Mouse (Mus musculus): ENCODE measurements around the gene Gm35315. TPM values are rescaled to one million over a fixed set of nuclear protein-coding genes. Genes with fewer than 3 reads are reported as not detected.

The Gm35315 gene
- polyA plus RNA-seq, 1 experiment from 2014 or later = 1.1 TPM

Other genes starting within 250 kb of the Gm35315 start
- 0.16 and 0.47 TPM in 2 replicates for gene Gm15446, start 171.0 kb downstream of the Gm35315 start, polyA plus RNA-seq (2015; fragmentation: Nextera tagmentation; extraction: Ambion mirVana)
- gene Zfp932, start 97.9 kb downstream of the Gm35315 start, polyA plus RNA-seq (2015; fragmentation: Nextera tagmentation; extraction: Ambion mirVana) = 8.9 and 9.7 TPM in 2 replicates
- 1.4 and 1.5 TPM in 2 replicates for gene Gm17655, start 21.9 kb downstream of the Gm35315 start, polyA plus RNA-seq (2015; fragmentation: Nextera tagmentation; extraction: Ambion mirVana)
- gene Plcxd1, start 5.5 kb upstream of the Gm35315 start, polyA plus RNA-seq (2015; fragmentation: Nextera tagmentation; extraction: Ambion mirVana) = 0.25 and 0.36 TPM in 2 replicates
- gene Gtpbp6, start 13.8 kb upstream of the Gm35315 start, polyA plus RNA-seq (2015; fragmentation: Nextera tagmentation; extraction: Ambion mirVana) = 9.5 and 10.0 TPM in 2 replicates
- gene Zfp605, start 15.7 kb upstream of the Gm35315 start, polyA plus RNA-seq (2015; fragmentation: Nextera tagmentation; extraction: Ambion mirVana) = 1.3 and 1.7 TPM in 2 replicates
- gene Chfr, start 41.4 kb upstream of the Gm35315 start, polyA plus RNA-seq (2015; fragmentation: Nextera tagmentation; extraction: Ambion mirVana) = 22.2 and 26.1 TPM in 2 replicates
- 6.7 and 7.9 TPM in 2 replicates for gene Golga3, start 82.3 kb upstream of the Gm35315 start, polyA plus RNA-seq (2015; fragmentation: Nextera tagmentation; extraction: Ambion mirVana)
- gene Ankle2, start 136.6 kb upstream of the Gm35315 start, polyA plus RNA-seq (2015; fragmentation: Nextera tagmentation; extraction: Ambion mirVana) = 13.5 and 15.9 TPM in 2 replicates
- 37.4 and 39.7 TPM in 2 replicates for gene Pgam5, start 175.5 kb upstream of the Gm35315 start, polyA plus RNA-seq (2015; fragmentation: Nextera tagmentation; extraction: Ambion mirVana)
- gene Pxmp2, start 191.8 kb upstream of the Gm35315 start, polyA plus RNA-seq (2015; fragmentation: Nextera tagmentation; extraction: Ambion mirVana) = 34.1 and 34.3 TPM in 2 replicates
- gene Pole, start 191.9 kb upstream of the Gm35315 start, polyA plus RNA-seq (2015; fragmentation: Nextera tagmentation; extraction: Ambion mirVana) = 20.6 and 21.8 TPM in 2 replicates
- gene P2rx2, start 248.8 kb upstream of the Gm35315 start, polyA plus RNA-seq (2015; fragmentation: Nextera tagmentation; extraction: Ambion mirVana) = not detected in 2 replicates

Data from liver, embryonic 13.5 days (tissue).